Mouse (Mus musculus) limb, embryonic 12.5 days (tissue): ENCODE data around the gene Gm44973. TPM values are rescaled to one million over a fixed set of nuclear protein-coding genes. Genes with fewer than 3 reads are reported as not detected.
"Not testable (repeated sequence)": the region's sequence is repeated elsewhere in the genome, so short reads cannot be mapped to it uniquely, and the experiment has no call there.

Source experiments
- ATAC-seq: fragments of 200-750 bp; cut with Nextera tagmentation; 2 replicates; pipeline ENCODE4 v1.8.0; 2017; ENCODE audit warnings: low read depth, moderate TSS enrichment; ENCODE audit not compliant: insufficient number of reproducible peaks, insufficient read depth, low FRiP score, low TSS enrichment
- H3K27ac ChIP-seq: fragments of 300-500 bp; sonication (generic); 2 replicates; pipeline ENCODE4 v1.5.1; 2016; ENCODE audit warnings: mild to moderate bottlenecking, moderate library complexity
- H3K27me3 ChIP-seq: fragments of 300-500 bp; sonication (generic); 2 replicates; pipeline ENCODE4 v1.6.1; 2016; ENCODE audit warnings: mild to moderate bottlenecking, moderate library complexity
- H3K36me3 ChIP-seq: fragments of 300-500 bp; sonication (generic); 2 replicates; pipeline ENCODE4 v1.6.1; 2016; ENCODE audit warnings: mild to moderate bottlenecking, moderate library complexity
- H3K4me1 ChIP-seq: fragments of 300-500 bp; sonication (generic); replicated peaks from 2 replicates; pipeline ENCODE4 v1.6.1; 2016
- H3K4me2 ChIP-seq: fragments of 300-500 bp; sonication (generic); 2 replicates; pipeline ENCODE4 v1.6.1; 2016; ENCODE audit warnings: mild to moderate bottlenecking, moderate library complexity
- H3K4me3 ChIP-seq: fragments of 300-500 bp; sonication (generic); replicated peaks from 2 replicates; pipeline ENCODE4 v1.5.1; 2016; ENCODE audit warnings: mild to moderate bottlenecking
- H3K9ac ChIP-seq: fragments of 300-500 bp; sonication (generic); replicated peaks from 2 replicates; pipeline ENCODE4 v1.6.1; 2016; ENCODE audit warnings: mild to moderate bottlenecking, moderate library complexity
- H3K9me3 ChIP-seq: fragments of 300-500 bp; sonication (generic); 2 replicates; pipeline ENCODE4 v1.6.1; 2016; ENCODE audit warnings: mild to moderate bottlenecking, moderate library complexity
- WGBS: fragments of 180-500 bp; shearing (Covaris S2); methylation state at CpG from one replicate; pipeline ENCODE4 v1.1.7; 2016; 5-methylcytosine and 5-hydroxymethylcytosine counted together
- polyA plus RNA-seq: library from polyadenylated mRNA; unstranded; fragments of >200 nt; fragmentation: Nextera tagmentation; extraction: Ambion mirVana; gene quantifications from 2 replicates; pipeline ENCODE4 v1.2.1, GENCODE M21; 2016

The Gm44973 gene
- polyA plus RNA-seq, 1 experiment from 2014 or later = not detected

DNA sequence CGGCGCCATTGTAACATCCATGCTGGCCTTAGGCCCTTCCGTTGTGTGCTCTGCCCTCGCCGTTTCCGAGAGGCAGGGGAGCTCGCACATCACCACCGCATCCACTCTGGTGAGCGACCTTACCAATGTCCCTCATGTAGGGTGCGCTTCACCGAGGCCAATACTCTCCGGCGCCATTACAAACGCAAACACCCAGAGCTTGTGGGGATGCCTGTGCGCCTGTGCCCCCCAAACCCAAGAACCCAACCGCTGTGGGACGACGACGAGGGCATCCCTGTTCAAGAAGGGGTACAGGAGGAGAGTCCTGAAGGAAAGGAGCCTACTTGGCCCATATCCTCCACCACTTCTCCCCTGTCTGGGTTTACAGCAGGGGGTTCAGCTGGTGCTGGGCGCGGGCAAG is 2.6 kb downstream of the Gm44973 start:
- no peak overlapping the region for H3K9ac ChIP-seq
- ATAC-seq = no peak
- WGBS = 96% methylated on average over 21 of the region's 21 CpGs
- peaks cover 23% of the 10 kb centered on the region for H3K4me1 ChIP-seq
- H3K9me3 ChIP-seq = no peaks in the 10 kb centered on the region
- no peak overlapping the region for H3K27ac ChIP-seq
- no peak overlapping the region for H3K4me2 ChIP-seq
- H3K4me3 ChIP-seq = no peak overlapping the region
- H3K27me3 ChIP-seq = no peaks in the 10 kb centered on the region
- H3K36me3 ChIP-seq = peaks cover 26% of the 10 kb centered on the region

DNA sequence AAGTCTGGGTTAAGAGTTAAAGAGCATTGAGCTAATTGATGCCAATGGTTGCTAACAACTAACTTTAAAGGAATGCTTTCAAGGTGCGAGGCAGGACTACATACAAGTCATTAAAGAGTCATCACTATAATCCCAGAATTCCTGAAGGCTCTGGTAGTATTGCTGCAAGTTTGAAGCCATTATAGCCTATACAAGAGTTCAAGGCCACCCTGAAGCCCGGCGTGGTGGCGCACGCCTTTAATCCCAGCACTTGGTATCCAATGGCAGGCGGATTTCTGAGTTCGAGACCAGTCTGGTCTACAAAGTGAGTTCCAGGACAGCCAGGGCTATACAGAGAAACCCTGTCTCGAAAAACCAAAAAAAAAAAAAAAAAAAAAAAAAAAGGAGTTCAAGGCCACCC is 4.3 kb downstream of the Gm44973 start:
- peak overlapping the region; percentile 87 for H3K4me2 ChIP-seq
- not testable (repeated sequence) for H3K27me3 ChIP-seq, H3K9me3 ChIP-seq
- 20% methylated on average over 8 of the region's 8 CpGs for WGBS
- peak; percentile 3; the same call in 1 of the 2 replicates for ATAC-seq
- H3K27ac ChIP-seq = peak overlapping the region; percentile 98
- H3K9ac ChIP-seq = peak overlapping the region; percentile 93; the same call in 1 of the 2 replicates
- peaks cover 40% of the 10 kb centered on the region for H3K36me3 ChIP-seq
- H3K4me3 ChIP-seq = peak overlapping the region; percentile 84
- peaks cover 23% of the 10 kb centered on the region for H3K4me1 ChIP-seq

DNA sequence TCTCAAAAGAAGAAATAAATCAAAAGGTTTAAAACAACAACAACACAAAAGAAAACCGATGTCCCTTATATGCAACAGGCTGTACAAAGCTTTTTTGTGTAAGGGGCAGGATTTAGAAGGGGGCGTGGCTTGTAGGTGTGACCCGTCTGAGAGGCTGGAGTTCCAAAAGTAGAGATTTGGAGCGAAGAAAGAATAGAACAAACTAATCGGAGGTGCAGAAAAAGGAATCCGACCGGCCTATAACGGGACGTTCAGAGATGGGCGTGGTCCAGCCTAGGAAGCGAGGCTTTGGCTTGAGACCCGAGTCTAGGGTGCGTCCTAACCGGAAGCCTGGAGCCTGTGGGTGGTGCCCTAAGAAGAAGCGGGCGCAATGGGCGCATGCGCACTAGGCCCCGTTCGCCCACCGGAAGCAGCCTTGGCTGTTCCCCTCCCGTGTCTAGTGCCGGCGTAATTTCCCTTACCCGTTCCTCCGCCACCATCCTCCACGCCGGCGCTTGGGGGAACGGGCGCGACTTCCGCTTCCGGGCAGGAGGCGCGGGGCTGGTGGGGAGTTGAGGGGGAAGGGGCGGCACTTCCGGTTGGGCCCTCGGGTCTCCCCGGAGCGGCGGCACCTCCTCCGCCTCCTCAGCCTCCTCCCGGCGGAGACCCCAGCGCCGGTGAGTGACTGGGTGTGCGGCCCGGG is 4.8 kb downstream of the Gm44973 start, which contains the start of the genes Zfp865 and Ccdc106:
Gene Zfp865 (plus strand): TSS at position 377 of the 682 bp plus-strand sequence.
Gene Ccdc106 (plus strand): TSS at position 554 of the 682 bp plus-strand sequence.
- H3K4me3 ChIP-seq = peak within 1 kb of the TSS; percentile 84
- peak within 1 kb of the TSS; percentile 87 for H3K4me2 ChIP-seq
- peak within 1 kb of the TSS; percentile 93 for H3K9ac ChIP-seq
- H3K36me3 ChIP-seq = peaks cover 46% of the 10 kb centered on the region
- ATAC-seq = peak; percentile 89
- H3K4me1 ChIP-seq = peaks cover 23% of the 10 kb centered on the region
- peak within 1 kb of the TSS; percentile 98 for H3K27ac ChIP-seq
- WGBS = 0% methylated on average over 49 of the region's 49 CpGs
- H3K9me3 ChIP-seq = no peaks in the 10 kb centered on the region
- no peaks in the 10 kb centered on the region for H3K27me3 ChIP-seq

DNA sequence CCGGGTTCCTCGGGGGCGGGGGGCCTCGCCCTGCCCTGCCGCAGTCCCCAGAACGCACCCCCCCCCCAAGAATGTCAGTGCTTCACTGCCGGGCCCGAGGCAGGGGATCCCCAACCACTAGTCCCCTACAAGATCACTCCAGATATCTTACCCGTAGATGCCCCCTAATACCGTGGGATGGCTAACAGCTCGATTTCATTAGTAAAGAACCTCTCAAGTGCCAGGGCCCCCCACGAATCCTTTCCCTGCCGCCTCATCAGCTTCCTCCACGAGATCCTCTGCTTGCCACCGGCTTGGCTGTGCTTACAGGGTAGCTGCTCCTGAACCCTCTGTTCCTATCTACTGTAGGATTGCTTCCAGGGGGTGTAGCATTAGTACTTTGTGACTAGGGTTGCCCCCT is 5.4 kb downstream of the Gm44973 start:
- Histone ChIP-seq H3K9me3 (no peaks in the 10 kb centered on the region), H3K4me3 (peak overlapping the region; percentile 84), H3K27ac (peak overlapping the region; percentile 98), H3K27me3 (no peaks in the 10 kb centered on the region), H3K36me3 (peaks cover 51% of the 10 kb centered on the region), H3K4me2 (peak overlapping the region; percentile 87), H3K4me1 (peaks cover 23% of the 10 kb centered on the region), H3K9ac (peak overlapping the region; percentile 93)
- no peak; the same call in 1 of the 2 replicates for ATAC-seq
- under 1% methylated on average over 15 of the region's 15 CpGs for WGBS

DNA sequence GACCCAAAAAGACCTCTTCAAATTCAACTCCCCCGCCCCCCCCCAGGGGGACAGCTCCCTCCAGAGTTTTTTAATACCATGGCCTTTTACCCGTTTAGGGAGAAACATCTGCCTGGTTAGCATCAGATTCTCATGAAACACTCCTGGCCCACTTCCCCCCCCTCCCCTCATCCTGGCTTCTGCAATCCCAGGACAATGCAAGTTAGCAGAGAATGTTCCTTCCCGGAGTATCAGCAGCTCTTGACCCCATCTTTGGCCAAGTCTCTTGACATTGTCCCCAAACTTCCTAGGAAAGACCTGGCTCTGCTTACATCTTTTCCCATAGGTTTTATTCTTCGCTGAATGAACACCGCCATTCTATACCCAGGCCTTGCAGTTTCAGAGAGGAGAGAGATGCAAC is 5.9 kb downstream of the Gm44973 start:
- no peaks in the 10 kb centered on the region for H3K27me3 ChIP-seq
- no peaks in the 10 kb centered on the region for H3K9me3 ChIP-seq
- peak overlapping the region; percentile 84 for H3K4me3 ChIP-seq
- H3K4me1 ChIP-seq = peaks cover 19% of the 10 kb centered on the region
- ATAC-seq = no peak
- H3K27ac ChIP-seq = 0 out of 2 replicates have a peak overlapping the region, but pooled peaks have one; percentile 98
- H3K9ac ChIP-seq = peak overlapping the region; percentile 93
- WGBS = 52% methylated on average over 5 of the region's 5 CpGs
- peak overlapping the region; percentile 87 for H3K4me2 ChIP-seq
- H3K36me3 ChIP-seq = peaks cover 56% of the 10 kb centered on the region

DNA sequence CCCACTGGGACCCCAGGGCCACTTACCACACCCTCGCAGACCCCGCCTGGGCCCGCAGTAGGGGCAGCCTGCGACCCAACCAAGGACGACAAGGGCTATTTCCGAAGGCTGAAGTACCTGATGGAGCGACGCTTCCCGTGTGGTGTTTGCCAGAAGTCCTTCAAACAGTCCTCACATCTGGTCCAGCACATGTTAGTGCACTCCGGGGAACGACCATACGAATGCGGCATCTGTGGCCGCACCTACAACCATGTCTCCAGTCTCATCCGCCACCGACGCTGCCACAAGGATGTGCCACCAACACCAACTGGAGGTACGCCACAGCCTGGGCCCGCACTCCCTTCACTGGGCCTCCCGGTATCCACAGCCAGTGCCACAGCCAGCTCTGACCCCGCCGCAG is 14.2 kb downstream of the Gm44973 start:
- ATAC-seq = no peak
- Histone ChIP-seq H3K9ac (no peak overlapping the region), H3K9me3 (peaks cover 54% of the 10 kb centered on the region), H3K4me2 (no peak overlapping the region), H3K27me3 (no peaks in the 10 kb centered on the region), H3K4me3 (peak overlapping the region; percentile 0; the same call in 1 of the 2 replicates), H3K4me1 (no peaks in the 10 kb centered on the region), H3K27ac (no peak overlapping the region), H3K36me3 (peaks cover 99% of the 10 kb centered on the region)
- WGBS = 95% methylated on average over 22 of the region's 22 CpGs

DNA sequence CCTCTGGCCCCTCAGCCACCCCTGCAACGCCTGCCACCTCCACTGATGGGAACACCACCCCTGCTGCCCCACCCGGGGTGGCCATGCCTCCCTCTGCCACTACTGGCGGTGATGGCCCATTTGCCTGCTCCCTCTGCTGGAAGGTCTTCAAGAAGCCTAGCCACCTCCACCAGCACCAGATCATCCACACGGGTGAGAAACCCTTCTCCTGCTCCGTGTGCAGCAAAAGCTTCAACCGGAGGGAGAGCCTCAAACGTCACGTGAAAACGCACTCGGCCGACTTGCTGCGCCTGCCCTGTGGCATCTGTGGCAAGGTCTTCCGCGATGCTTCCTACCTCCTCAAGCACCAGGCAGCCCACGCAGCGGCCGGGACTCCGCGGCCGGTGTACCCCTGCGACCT is 14.7 kb downstream of the Gm44973 start:
- Histone ChIP-seq H3K4me3 (peak overlapping the region; percentile 0; the same call in 1 of the 2 replicates), H3K27me3 (no peaks in the 10 kb centered on the region), H3K9ac (no peak overlapping the region), H3K36me3 (peaks cover 99% of the 10 kb centered on the region), H3K4me1 (no peaks in the 10 kb centered on the region), H3K9me3 (peaks cover 58% of the 10 kb centered on the region), H3K4me2 (no peak overlapping the region), H3K27ac (no peak overlapping the region)
- no peak for ATAC-seq
- WGBS = 92% methylated on average over 21 of the region's 21 CpGs

DNA sequence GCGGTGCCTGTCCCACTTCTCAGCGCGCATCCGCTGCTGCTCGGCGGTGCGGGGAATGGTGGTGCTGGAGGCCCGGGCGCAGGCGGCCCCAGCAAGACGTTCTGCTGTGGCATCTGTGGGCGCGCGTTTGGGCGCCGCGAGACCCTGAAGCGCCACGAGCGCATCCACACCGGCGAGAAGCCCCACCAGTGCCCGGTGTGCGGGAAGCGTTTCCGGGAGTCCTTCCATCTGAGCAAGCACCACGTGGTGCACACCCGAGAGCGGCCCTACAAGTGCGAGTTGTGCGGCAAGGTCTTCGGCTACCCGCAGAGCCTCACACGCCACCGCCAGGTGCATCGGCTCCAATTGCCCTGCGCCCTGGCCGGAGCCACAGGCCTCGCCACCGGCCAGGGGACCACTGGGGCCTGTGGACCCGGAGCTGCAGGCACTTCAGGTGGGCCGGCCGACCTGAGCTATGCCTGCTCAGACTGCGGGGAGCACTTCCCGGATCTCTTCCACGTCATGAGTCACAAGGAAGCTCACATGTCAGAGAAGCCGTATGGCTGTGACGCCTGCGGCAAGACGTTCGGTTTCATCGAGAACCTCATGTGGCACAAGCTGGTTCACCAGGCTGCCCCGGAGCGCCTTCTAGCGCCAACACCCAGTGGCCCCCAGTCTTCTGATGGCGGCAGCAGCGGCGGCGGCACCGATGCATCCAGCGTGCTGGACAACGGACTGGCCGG is 15.4 kb downstream of the Gm44973 start:
- Histone ChIP-seq H3K9me3 (peaks cover 61% of the 10 kb centered on the region), H3K9ac (no peak overlapping the region), H3K4me3 (0 out of 2 replicates have a peak overlapping the region, but pooled peaks have one; percentile 2), H3K4me1 (no peaks in the 10 kb centered on the region), H3K27me3 (no peaks in the 10 kb centered on the region), H3K27ac (no peak overlapping the region), H3K36me3 (peaks cover 99% of the 10 kb centered on the region), H3K4me2 (no peak overlapping the region)
- no peak for ATAC-seq
- 81% methylated on average over 63 of the region's 63 CpGs for WGBS

DNA sequence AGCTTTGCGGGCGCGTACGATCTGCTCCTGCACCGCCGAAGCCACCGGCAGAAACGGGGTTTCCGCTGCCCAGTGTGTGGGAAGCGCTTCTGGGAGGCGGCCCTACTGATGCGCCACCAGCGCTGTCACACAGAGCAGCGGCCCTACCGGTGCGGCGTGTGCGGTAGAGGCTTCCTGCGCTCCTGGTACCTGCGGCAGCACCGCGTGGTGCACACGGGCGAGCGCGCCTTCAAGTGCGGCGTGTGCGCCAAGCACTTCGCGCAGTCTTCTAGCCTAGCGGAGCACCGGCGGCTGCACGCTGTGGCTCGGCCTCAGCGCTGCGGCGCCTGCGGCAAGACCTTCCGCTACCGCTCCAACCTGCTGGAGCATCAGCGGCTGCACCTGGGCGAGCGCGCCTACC is 16.2 kb downstream of the Gm44973 start:
- no peaks in the 10 kb centered on the region for H3K4me1 ChIP-seq
- peaks cover 99% of the 10 kb centered on the region for H3K36me3 ChIP-seq
- ATAC-seq = no peak
- no peak overlapping the region for H3K27ac ChIP-seq
- 0 out of 2 replicates have a peak overlapping the region, but pooled peaks have one; percentile 2 for H3K4me3 ChIP-seq
- WGBS = 82% methylated on average over 46 of the region's 46 CpGs
- H3K27me3 ChIP-seq = no peaks in the 10 kb centered on the region
- no peak overlapping the region for H3K4me2 ChIP-seq
- no peak overlapping the region for H3K9ac ChIP-seq
- peaks cover 67% of the 10 kb centered on the region for H3K9me3 ChIP-seq

DNA sequence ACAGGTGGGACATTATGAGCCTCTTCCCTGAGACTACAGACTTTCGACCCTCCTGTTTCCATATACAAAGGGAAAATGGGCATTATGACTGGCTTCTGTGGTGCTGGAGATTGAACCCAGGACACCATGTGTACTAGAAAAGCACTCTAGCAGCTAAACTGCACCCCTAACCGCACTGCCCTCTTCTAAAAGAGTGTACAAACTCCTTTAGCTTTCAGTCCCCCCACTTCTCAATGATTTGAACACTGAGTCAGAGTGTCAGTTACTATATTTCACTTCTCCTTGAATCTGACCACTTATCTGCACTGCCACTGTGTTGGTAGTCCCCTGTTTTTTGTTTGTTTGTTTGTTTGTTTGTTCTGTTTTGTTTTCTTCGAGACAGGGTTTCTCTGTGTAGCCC is 18.5 kb downstream of the Gm44973 start, which contains the start of gene 4632433K11Rik:
Gene 4632433K11Rik (plus strand): TSS at position 301 of the 400 bp plus-strand sequence.
- Histone ChIP-seq H3K27ac (no peak within 1 kb of the TSS), H3K9me3 (peaks cover 71% of the 10 kb centered on the region), H3K27me3 (no peaks in the 10 kb centered on the region), H3K4me2 (no peak within 1 kb of the TSS), H3K4me3 (no peak within 1 kb of the TSS), H3K9ac (no peak within 1 kb of the TSS), H3K4me1 (no peaks in the 10 kb centered on the region), H3K36me3 (peaks cover 79% of the 10 kb centered on the region)
- 94% methylated on average over 3 of the region's 3 CpGs for WGBS
- no peak for ATAC-seq

DNA sequence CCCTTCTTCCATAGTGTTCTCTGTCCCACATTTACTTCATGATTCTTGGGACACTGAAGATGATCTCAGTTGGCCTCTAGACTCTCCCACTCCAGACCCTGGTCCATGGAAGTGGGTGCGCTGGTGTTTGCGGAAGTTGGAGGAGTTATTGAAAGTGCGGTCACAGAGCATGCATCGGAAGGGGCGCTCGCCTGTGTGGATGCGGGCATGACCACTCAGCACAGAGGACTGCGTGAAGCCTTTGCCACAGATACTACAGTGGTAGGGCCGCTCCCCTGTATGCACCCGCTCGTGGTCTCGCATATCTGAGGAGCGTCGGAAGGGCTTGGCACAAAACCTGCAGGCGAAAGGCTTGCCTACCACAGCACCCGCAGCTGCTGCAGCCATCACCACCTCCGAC is 20.3 kb downstream of the Gm44973 start:
- peaks cover 53% of the 10 kb centered on the region for H3K9me3 ChIP-seq
- 97% methylated on average over 17 of the region's 17 CpGs for WGBS
- no peak for ATAC-seq

More for the DNA sequence above, 20.3 kb downstream of the Gm44973 start:
- H3K4me2 ChIP-seq = no peak overlapping the region
- H3K4me3 ChIP-seq = no peak overlapping the region
- H3K36me3 ChIP-seq = peaks cover 63% of the 10 kb centered on the region
- H3K27me3 ChIP-seq = no peaks in the 10 kb centered on the region
- H3K27ac ChIP-seq = no peak overlapping the region
- no peak overlapping the region for H3K9ac ChIP-seq
- H3K4me1 ChIP-seq = peaks cover 5% of the 10 kb centered on the region; the same call in 1 of the 2 replicates
